Mouse (Mus musculus) stomach, embryonic 15.5 days (tissue): ENCODE measurements at regions not wholly inside any gene's neighbourhood (a gene's known extent, or its start where the extent isn't known, plus 50 kb on each side); places are given as distances from the start of the nearest gene placed in this dataset.

Source experiments
- ATAC-seq: fragments of 200-750 bp; cut with Nextera tagmentation; 2 replicates; pipeline ENCODE4 v1.8.0; 2017; ENCODE audit warnings: low read depth, moderate number of reproducible peaks, moderate TSS enrichment; ENCODE audit not compliant: insufficient read depth, low FRiP score
- H3K27ac ChIP-seq: fragments of 300-500 bp; sonication (generic); 2 replicates; pipeline ENCODE4 v1.5.1; 2015; ENCODE audit warnings: mild to moderate bottlenecking, inconsistent platforms
- H3K27me3 ChIP-seq: fragments of 300-500 bp; sonication (generic); replicated peaks from 2 replicates; pipeline ENCODE4 v1.6.1; 2015; ENCODE audit warnings: inconsistent platforms
- H3K36me3 ChIP-seq: fragments of 300-500 bp; sonication (generic); 2 replicates; pipeline ENCODE4 v1.6.1; 2015; ENCODE audit warnings: inconsistent platforms
- H3K4me1 ChIP-seq: fragments of 300-500 bp; sonication (generic); 2 replicates; pipeline ENCODE4 v1.6.1; 2015; ENCODE audit warnings: inconsistent platforms
- H3K4me2 ChIP-seq: fragments of 300-500 bp; sonication (generic); 2 replicates; pipeline ENCODE4 v1.6.1; 2015; ENCODE audit warnings: mild to moderate bottlenecking, inconsistent platforms
- H3K4me3 ChIP-seq: fragments of 300-500 bp; sonication (generic); replicated peaks from 2 replicates; pipeline ENCODE4 v1.5.1; 2015; ENCODE audit warnings: inconsistent platforms
- H3K9ac ChIP-seq: fragments of 300-500 bp; sonication (generic); 2 replicates; pipeline ENCODE4 v1.6.1; 2015; ENCODE audit warnings: inconsistent platforms
- H3K9me3 ChIP-seq: fragments of 300-500 bp; sonication (generic); 2 replicates; pipeline ENCODE4 v1.6.1; 2016; ENCODE audit warnings: inconsistent platforms
- WGBS: fragments of 180-500 bp; shearing (Covaris S2); methylation state at CpG from one replicate; pipeline ENCODE4 v1.1.7; 2015; 5-methylcytosine and 5-hydroxymethylcytosine counted together

- Histone ChIP-seq H3K27me3 (no peaks in the 10 kb centered on the region), H3K9ac (no peak overlapping the region), H3K9me3 (no peaks in the 10 kb centered on the region), H3K36me3 (no peaks in the 10 kb centered on the region), H3K4me3 (no peak overlapping the region), H3K4me2 (no peak overlapping the region), H3K4me1 (no peaks in the 10 kb centered on the region), H3K27ac (no peak overlapping the region)
- 87% methylated on average over 9 of the region's 9 CpGs for WGBS
- no peak for ATAC-seq
These were observed 198.3 kb upstream of the Jarid2 start for GRCm38 (mm10) chr13:44530867-44531564.

GRCm38 (mm10) chr13:44532631-44533180 lies 196.6 kb upstream of the Jarid2 start:
- Histone ChIP-seq H3K9me3 (no peaks in the 10 kb centered on the region), H3K4me1 (no peaks in the 10 kb centered on the region), H3K9ac (no peak overlapping the region), H3K4me2 (no peak overlapping the region), H3K27ac (no peak overlapping the region), H3K36me3 (no peaks in the 10 kb centered on the region), H3K4me3 (no peak overlapping the region), H3K27me3 (no peaks in the 10 kb centered on the region)
- 68% methylated on average over 11 of the region's 11 CpGs for WGBS
- no peak for ATAC-seq

- no peak for ATAC-seq
- H3K36me3 ChIP-seq: no peaks in the 10 kb centered on the region
- no peaks in the 10 kb centered on the region for H3K9me3 ChIP-seq
- H3K4me1 ChIP-seq: no peaks in the 10 kb centered on the region
- no peaks in the 10 kb centered on the region for H3K27me3 ChIP-seq
- WGBS: 87% methylated on average over 6 of the region's 6 CpGs
- no peak overlapping the region for H3K9ac ChIP-seq
- H3K4me3 ChIP-seq: no peak overlapping the region
- H3K4me2 ChIP-seq: no peak overlapping the region
- no peak overlapping the region for H3K27ac ChIP-seq
These were observed 194.6 kb upstream of the Jarid2 start for GRCm38 (mm10) chr13:44534575-44535080.

GRCm38 (mm10) chr13:44535441-44535840 lies 193.8 kb upstream of the Jarid2 start:
- Histone ChIP-seq H3K27ac (no peak overlapping the region), H3K4me2 (no peak overlapping the region), H3K27me3 (no peaks in the 10 kb centered on the region), H3K4me1 (no peaks in the 10 kb centered on the region), H3K36me3 (no peaks in the 10 kb centered on the region), H3K4me3 (no peak overlapping the region), H3K9ac (no peak overlapping the region), H3K9me3 (no peaks in the 10 kb centered on the region)
- WGBS: 71% methylated on average over 18 of the region's 18 CpGs
- no peak for ATAC-seq

- H3K27me3 ChIP-seq: no peaks in the 10 kb centered on the region
- no peak overlapping the region for H3K4me3 ChIP-seq
- no peak overlapping the region for H3K4me2 ChIP-seq
- H3K9me3 ChIP-seq: no peaks in the 10 kb centered on the region
- H3K27ac ChIP-seq: no peak overlapping the region
- H3K36me3 ChIP-seq: no peaks in the 10 kb centered on the region
- no peak for ATAC-seq
- H3K9ac ChIP-seq: no peak overlapping the region
- no peaks in the 10 kb centered on the region for H3K4me1 ChIP-seq
- 91% methylated on average over 7 of the region's 7 CpGs for WGBS
These were observed 191.0 kb upstream of the Jarid2 start for GRCm38 (mm10) chr13:44538238-44538637.

GRCm38 (mm10) chr13:44540401-44540800 lies 188.9 kb upstream of the Jarid2 start:
- WGBS: 80% methylated on average over 4 of the region's 4 CpGs
- no peaks in the 10 kb centered on the region for H3K27me3 ChIP-seq
- H3K9ac ChIP-seq: no peak overlapping the region
- no peaks in the 10 kb centered on the region for H3K36me3 ChIP-seq
- H3K4me2 ChIP-seq: no peak overlapping the region
- no peaks in the 10 kb centered on the region for H3K4me1 ChIP-seq
- no peak overlapping the region for H3K27ac ChIP-seq
- H3K9me3 ChIP-seq: no peaks in the 10 kb centered on the region
- H3K4me3 ChIP-seq: no peak overlapping the region
- ATAC-seq: no peak

- no peak overlapping the region for H3K9ac ChIP-seq
- H3K4me1 ChIP-seq: no peaks in the 10 kb centered on the region
- no peak for ATAC-seq
- H3K4me2 ChIP-seq: no peak overlapping the region
- H3K27ac ChIP-seq: no peak overlapping the region
- H3K9me3 ChIP-seq: no peaks in the 10 kb centered on the region
- no peaks in the 10 kb centered on the region for H3K27me3 ChIP-seq
- H3K4me3 ChIP-seq: no peak overlapping the region
- 68% methylated on average over 5 of the region's 5 CpGs for whole genome bisulfite sequencing
- H3K36me3 ChIP-seq: no peaks in the 10 kb centered on the region
These were observed 188.0 kb upstream of the Jarid2 start for GRCm38 (mm10) chr13:44541243-44541653.

GRCm38 (mm10) chr13:44544786-44545185 lies 184.5 kb upstream of the Jarid2 start:
- no peaks in the 10 kb centered on the region for H3K27me3 ChIP-seq
- H3K9ac ChIP-seq: no peak overlapping the region
- H3K4me1 ChIP-seq: no peaks in the 10 kb centered on the region
- H3K9me3 ChIP-seq: no peaks in the 10 kb centered on the region
- no peak for ATAC-seq
- H3K36me3 ChIP-seq: no peaks in the 10 kb centered on the region
- H3K27ac ChIP-seq: no peak overlapping the region
- H3K4me3 ChIP-seq: no peak overlapping the region
- 66% methylated on average over 9 of the region's 9 CpGs for WGBS
- H3K4me2 ChIP-seq: no peak overlapping the region

GRCm38 (mm10) chr13:44546289-44546688 lies 183.0 kb upstream of the Jarid2 start:
- no peak overlapping the region for H3K27ac ChIP-seq
- no peaks in the 10 kb centered on the region for H3K36me3 ChIP-seq
- H3K4me1 ChIP-seq: no peaks in the 10 kb centered on the region
- ATAC-seq: no peak
- H3K27me3 ChIP-seq: no peaks in the 10 kb centered on the region
- no peak overlapping the region for H3K9ac ChIP-seq
- 90% methylated on average over 2 of the region's 2 CpGs for WGBS
- no peaks in the 10 kb centered on the region for H3K9me3 ChIP-seq
- H3K4me2 ChIP-seq: no peak overlapping the region
- no peak overlapping the region for H3K4me3 ChIP-seq

GRCm38 (mm10) chr13:44548880-44549279 lies 180.4 kb upstream of the Jarid2 start:
- Histone ChIP-seq H3K9ac (no peak overlapping the region), H3K27ac (no peak overlapping the region), H3K4me1 (no peaks in the 10 kb centered on the region), H3K27me3 (no peaks in the 10 kb centered on the region), H3K9me3 (no peaks in the 10 kb centered on the region), H3K36me3 (no peaks in the 10 kb centered on the region), H3K4me3 (no peak overlapping the region), H3K4me2 (no peak overlapping the region)
- ATAC-seq: no peak
- 76% methylated on average over 3 of the region's 3 CpGs for WGBS

GRCm38 (mm10) chr13:44553363-44553762 lies 175.9 kb upstream of the Jarid2 start:
- no peak overlapping the region for H3K27ac ChIP-seq
- H3K4me3 ChIP-seq: no peak overlapping the region
- H3K4me1 ChIP-seq: no peaks in the 10 kb centered on the region
- H3K4me2 ChIP-seq: no peak overlapping the region
- H3K9ac ChIP-seq: no peak overlapping the region
- no peak for ATAC-seq
- no peaks in the 10 kb centered on the region for H3K36me3 ChIP-seq
- no peaks in the 10 kb centered on the region for H3K27me3 ChIP-seq
- H3K9me3 ChIP-seq: no peaks in the 10 kb centered on the region
- 64% methylated on average over 5 of the region's 5 CpGs for WGBS

- H3K36me3 ChIP-seq: no peaks in the 10 kb centered on the region
- H3K27ac ChIP-seq: no peak overlapping the region
- H3K4me2 ChIP-seq: no peak overlapping the region
- no peak overlapping the region for H3K9ac ChIP-seq
- H3K27me3 ChIP-seq: no peaks in the 10 kb centered on the region
- no peak for ATAC-seq
- H3K4me1 ChIP-seq: no peaks in the 10 kb centered on the region
- no peaks in the 10 kb centered on the region for H3K9me3 ChIP-seq
- H3K4me3 ChIP-seq: no peak overlapping the region
- 68% methylated on average over 9 of the region's 9 CpGs for WGBS
These were observed 174.4 kb upstream of the Jarid2 start for GRCm38 (mm10) chr13:44554686-44555463.
